Mouse (Mus musculus): Measurements from ENCODE around the gene Acp6. TPM values are rescaled to one million over a fixed set of nuclear protein-coding genes. Genes with fewer than 3 reads are reported as not detected.

Gene Acp6
- polyA plus RNA-seq, 1 experiment = 10.8 TPM

GRCm38 (mm10) chr3:97156431-97156830 is 2.1 kb upstream of the Acp6 start:
- Histone ChIP-seq H3K27me3 (ENCODE audit: control insufficient read depth, insufficient read depth, low read length) (no peaks in the 10 kb centered on the region), H3K36me3 (ENCODE audit: control insufficient read depth, insufficient read depth, low read length) (no peaks in the 10 kb centered on the region), H3K27ac (ENCODE audit: control insufficient read depth, insufficient read depth, low read depth, low read length) (no peak overlapping the region), H3K4me3 (ENCODE audit: control insufficient read depth, low read depth, low read length) (no peak overlapping the region), H3K4me1 (ENCODE audit: control insufficient read depth, insufficient read depth, low read length) (peaks cover 3% of the 10 kb centered on the region; the same call in 1 of the 2 replicates)
- no peak for TF ChIP-seq POLR2A (IDR thresholded peaks at IDR 0.05; ENCODE audit: control insufficient read depth, low read depth, low read length)
- TF ChIP-seq CTCF (IDR thresholded peaks at IDR 0.05; ENCODE audit: control insufficient read depth, insufficient read depth, insufficient replicate concordance, low read depth, low read length) = no peak

GRCm38 (mm10) chr3:97157308-97157707 is 1.3 kb upstream of the Acp6 start:
- TF ChIP-seq CTCF (IDR thresholded peaks at IDR 0.05; ENCODE audit: control insufficient read depth, insufficient read depth, insufficient replicate concordance, low read depth, low read length) (no peak), POLR2A (IDR thresholded peaks at IDR 0.05; ENCODE audit: control insufficient read depth, low read depth, low read length) (no peak)
- H3K4me3 ChIP-seq (ENCODE audit: control insufficient read depth, low read depth, low read length) = no peak overlapping the region

GRCm38 (mm10) chr3:97157958-97158599 is 498 bp upstream of the Acp6 start:
- no peaks in the 10 kb centered on the region for H3K27me3 ChIP-seq (ENCODE audit: control insufficient read depth, insufficient read depth, low read length)
- peak overlapping the region; percentile 72 for H3K4me3 ChIP-seq (ENCODE audit: control insufficient read depth, low read depth, low read length)
- no peak for TF ChIP-seq POLR2A (IDR thresholded peaks at IDR 0.05; ENCODE audit: control insufficient read depth, low read depth, low read length)
- no peak for TF ChIP-seq CTCF (IDR thresholded peaks at IDR 0.05; ENCODE audit: control insufficient read depth, insufficient read depth, insufficient replicate concordance, low read depth, low read length)
- peaks cover 3% of the 10 kb centered on the region; the same call in 1 of the 2 replicates for H3K4me1 ChIP-seq (ENCODE audit: control insufficient read depth, insufficient read depth, low read length)
- H3K36me3 ChIP-seq (ENCODE audit: control insufficient read depth, insufficient read depth, low read length) = no peaks in the 10 kb centered on the region
- no peak overlapping the region for H3K27ac ChIP-seq (ENCODE audit: control insufficient read depth, insufficient read depth, low read depth, low read length)

More at GRCm38 (mm10) chr3:97157308-97157707, 1.3 kb upstream of the Acp6 start:
- Histone ChIP-seq H3K4me1 (ENCODE audit: control insufficient read depth, insufficient read depth, low read length) (peaks cover 3% of the 10 kb centered on the region; the same call in 1 of the 2 replicates), H3K27me3 (ENCODE audit: control insufficient read depth, insufficient read depth, low read length) (no peaks in the 10 kb centered on the region), H3K36me3 (ENCODE audit: control insufficient read depth, insufficient read depth, low read length) (no peaks in the 10 kb centered on the region), H3K27ac (ENCODE audit: control insufficient read depth, insufficient read depth, low read depth, low read length) (no peak overlapping the region)

GRCm38 (mm10) chr3:97159509-97159850 is 903 bp downstream of the Acp6 start:
- Histone ChIP-seq H3K36me3 (ENCODE audit: control insufficient read depth, insufficient read depth, low read length) (no peaks in the 10 kb centered on the region), H3K4me1 (ENCODE audit: control insufficient read depth, insufficient read depth, low read length) (peaks cover 3% of the 10 kb centered on the region; the same call in 1 of the 2 replicates), H3K4me3 (ENCODE audit: control insufficient read depth, low read depth, low read length) (peak overlapping the region; percentile 68), H3K27ac (ENCODE audit: control insufficient read depth, insufficient read depth, low read depth, low read length) (no peak overlapping the region), H3K27me3 (ENCODE audit: control insufficient read depth, insufficient read depth, low read length) (no peaks in the 10 kb centered on the region)
- TF ChIP-seq CTCF (IDR thresholded peaks at IDR 0.05; ENCODE audit: control insufficient read depth, insufficient read depth, insufficient replicate concordance, low read depth, low read length) (no peak), POLR2A (IDR thresholded peaks at IDR 0.05; ENCODE audit: control insufficient read depth, low read depth, low read length) (no peak)

- no peak for TF ChIP-seq CTCF (IDR thresholded peaks at IDR 0.05; ENCODE audit: control insufficient read depth, insufficient read depth, insufficient replicate concordance, low read depth, low read length)
- no peak for TF ChIP-seq POLR2A (IDR thresholded peaks at IDR 0.05; ENCODE audit: control insufficient read depth, low read depth, low read length)
- H3K27ac ChIP-seq (ENCODE audit: control insufficient read depth, insufficient read depth, low read depth, low read length) = no peak overlapping the region
- no peaks in the 10 kb centered on the region for H3K36me3 ChIP-seq (ENCODE audit: control insufficient read depth, insufficient read depth, low read length)
- H3K4me1 ChIP-seq (ENCODE audit: control insufficient read depth, insufficient read depth, low read length) = peaks cover 3% of the 10 kb centered on the region; the same call in 1 of the 2 replicates
- no peaks in the 10 kb centered on the region for H3K27me3 ChIP-seq (ENCODE audit: control insufficient read depth, insufficient read depth, low read length)
- H3K4me3 ChIP-seq (ENCODE audit: control insufficient read depth, low read depth, low read length) = no peak overlapping the region
These were observed 1.4 kb downstream of the Acp6 start for GRCm38 (mm10) chr3:97159986-97160385.

- Histone ChIP-seq H3K4me1 (ENCODE audit: control insufficient read depth, insufficient read depth, low read length) (peaks cover 3% of the 10 kb centered on the region; the same call in 1 of the 2 replicates), H3K27me3 (ENCODE audit: control insufficient read depth, insufficient read depth, low read length) (no peaks in the 10 kb centered on the region), H3K4me3 (ENCODE audit: control insufficient read depth, low read depth, low read length) (no peak overlapping the region), H3K27ac (ENCODE audit: control insufficient read depth, insufficient read depth, low read depth, low read length) (no peak overlapping the region), H3K36me3 (ENCODE audit: control insufficient read depth, insufficient read depth, low read length) (no peaks in the 10 kb centered on the region)
- TF ChIP-seq POLR2A (IDR thresholded peaks at IDR 0.05; ENCODE audit: control insufficient read depth, low read depth, low read length) (no peak), CTCF (IDR thresholded peaks at IDR 0.05; ENCODE audit: control insufficient read depth, insufficient read depth, insufficient replicate concordance, low read depth, low read length) (no peak)
These were observed 2.3 kb downstream of the Acp6 start for GRCm38 (mm10) chr3:97160908-97161307.

GRCm38 (mm10) chr3:97161773-97162172 is 3.2 kb downstream of the Acp6 start:
- Histone ChIP-seq H3K27ac (ENCODE audit: control insufficient read depth, insufficient read depth, low read depth, low read length) (no peak overlapping the region), H3K27me3 (ENCODE audit: control insufficient read depth, insufficient read depth, low read length) (no peaks in the 10 kb centered on the region), H3K4me1 (ENCODE audit: control insufficient read depth, insufficient read depth, low read length) (peaks cover 3% of the 10 kb centered on the region; the same call in 1 of the 2 replicates), H3K36me3 (ENCODE audit: control insufficient read depth, insufficient read depth, low read length) (no peaks in the 10 kb centered on the region), H3K4me3 (ENCODE audit: control insufficient read depth, low read depth, low read length) (no peak overlapping the region)
- TF ChIP-seq POLR2A (IDR thresholded peaks at IDR 0.05; ENCODE audit: control insufficient read depth, low read depth, low read length) (no peak), CTCF (IDR thresholded peaks at IDR 0.05; ENCODE audit: control insufficient read depth, insufficient read depth, insufficient replicate concordance, low read depth, low read length) (no peak)
